Mouse (Mus musculus) mature B cell (primary cell): ENCODE measurements around the gene Tnfsfm13.

Experiments
- in situ Hi-C: fragments of 300-500 bp; cut with MboI; formaldehyde crosslinking; loops from 2 replicates; pipeline ENCODE4 v1.14.3; 2019

The Tnfsfm13 gene

GRCm38 (mm10) chr11:69681314-69682208, 14.3 kb downstream of the Tnfsfm13 start, which contains the start of gene Senp3:
TSS of gene Senp3 (minus strand) at chr11:69682084.
- in situ Hi-C loops: no loop called here

GRCm38 (mm10) chr11:69680136-69680855, 15.6 kb downstream of the Tnfsfm13 start:
- in situ Hi-C loops: no loop called here

- in situ Hi-C loops: no loop called here
These were observed 16.8 kb downstream of the Tnfsfm13 start for GRCm38 (mm10) chr11:69679144-69679543.

GRCm38 (mm10) chr11:69672211-69672706, 23.6 kb downstream of the Tnfsfm13 start, which contains the start of gene Eif4a1:
TSS of gene Eif4a1 (minus strand) at chr11:69672423.
- in situ Hi-C loops: no loop called here

GRCm38 (mm10) chr11:69671726-69672124, 24.2 kb downstream of the Tnfsfm13 start:
- in situ Hi-C loops: no loop called here

- in situ Hi-C loops: no loop called here
These were observed 24.8 kb downstream of the Tnfsfm13 start for GRCm38 (mm10) chr11:69670786-69671725.

- in situ Hi-C loops: no loop called here
These were observed 29.3 kb downstream of the Tnfsfm13 start for GRCm38 (mm10) chr11:69666665-69667005.

GRCm38 (mm10) chr11:69665961-69666664, 29.8 kb downstream of the Tnfsfm13 start, which contains the start of gene Cd68:
TSS of gene Cd68 (minus strand) at chr11:69666153.
- in situ Hi-C loops: no loop called here

GRCm38 (mm10) chr11:69665457-69665960, 30.4 kb downstream of the Tnfsfm13 start:
- in situ Hi-C loops: no loop called here

- in situ Hi-C loops: no loop called here
These were observed 31.1 kb downstream of the Tnfsfm13 start for GRCm38 (mm10) chr11:69664841-69665240.

GRCm38 (mm10) chr11:69663795-69664194, 32.1 kb downstream of the Tnfsfm13 start:
- in situ Hi-C loops: no loop called here

- in situ Hi-C loops: no loop called here
These were observed 32.8 kb downstream of the Tnfsfm13 start for GRCm38 (mm10) chr11:69662967-69663671.

GRCm38 (mm10) chr11:69662213-69662966, 33.5 kb downstream of the Tnfsfm13 start, which contains the start of gene Mpdu1:
TSS of gene Mpdu1 (minus strand) at chr11:69662642.
- in situ Hi-C loops: no loop called here

- in situ Hi-C loops: no loop called here
These were observed 34.5 kb downstream of the Tnfsfm13 start for GRCm38 (mm10) chr11:69661221-69661881.

- in situ Hi-C loops: no loop called here
These were observed 38.4 kb downstream of the Tnfsfm13 start for GRCm38 (mm10) chr11:69657462-69657881.

- in situ Hi-C loops: no loop called here
These were observed 39.1 kb downstream of the Tnfsfm13 start for GRCm38 (mm10) chr11:69656617-69657461.

GRCm38 (mm10) chr11:69656065-69656455, 39.8 kb downstream of the Tnfsfm13 start:
- in situ Hi-C loops: no loop called here
